31 mouse cellular contexts compared by ENCODE assay signal in genomic region chr13:28466151-28466550, GRCm38 (mm10).
DNase-seq lines count a peak whose midpoint lies in the region; ATAC-seq and TF ChIP-seq lines count a peak whose summit lies in the region.
"Had no signal": no experiment of that assay in that cellular context is flagged by ENCODE, and none has a peak within 500 bp of the region (broad histone marks: within the 10 kb centered on the region; RNA-seq: fewer than 3 reads in every experiment).

No protein-coding gene starts in this region.

- no peak overlapping the region for H3K9ac ChIP-seq in forebrain, postnatal 0 days
- no peak overlapping the region for H3K9ac ChIP-seq in forebrain, embryonic 12.5 days
- no peak overlapping the region for H3K9ac ChIP-seq in neural tube, embryonic 13.5 days
- H3K9ac ChIP-seq in hindbrain, embryonic 11.5 days (ENCODE audit: low read depth, low read length): no peak overlapping the region
- H3K9ac ChIP-seq: embryonic facial prominence, embryonic 12.5 days; hindbrain, embryonic 14.5 days; limb, embryonic 12.5 days had no signal

- no peaks in the 10 kb centered on the region for H3K36me3 ChIP-seq in forebrain, postnatal 0 days (ENCODE audit: insufficient read depth)
- H3K36me3 ChIP-seq in forebrain, embryonic 12.5 days (replicated peaks): no peaks in the 10 kb centered on the region
- H3K36me3 ChIP-seq in neural tube, embryonic 13.5 days: no peaks in the 10 kb centered on the region
- no peaks in the 10 kb centered on the region for H3K36me3 ChIP-seq in hindbrain, embryonic 11.5 days (ENCODE audit: control insufficient read depth, insufficient read depth, low read length)
- H3K36me3 ChIP-seq: embryonic facial prominence, embryonic 12.5 days; limb, embryonic 12.5 days had no signal

- H3K9me3 ChIP-seq in forebrain, postnatal 0 days (ENCODE audit: low read length): no peaks in the 10 kb centered on the region
- H3K9me3 ChIP-seq in forebrain, embryonic 12.5 days: no peaks in the 10 kb centered on the region
- H3K9me3 ChIP-seq in neural tube, embryonic 13.5 days: no peaks in the 10 kb centered on the region
- H3K9me3 ChIP-seq in hindbrain, embryonic 11.5 days (ENCODE audit: control insufficient read depth, low read length): no peaks in the 10 kb centered on the region
- H3K9me3 ChIP-seq: embryonic facial prominence, embryonic 12.5 days; limb, embryonic 12.5 days had no signal

- WGBS in forebrain, postnatal 0 days: 79% methylated on average over 2 of the region's 2 CpGs
- WGBS in forebrain, embryonic 12.5 days: 94% methylated on average over 2 of the region's 2 CpGs
- 78% methylated on average over 2 of the region's 2 CpGs for WGBS in neural tube, embryonic 13.5 days
- 89% methylated on average over 2 of the region's 2 CpGs for WGBS in hindbrain, embryonic 11.5 days

- H3K4me1 ChIP-seq in forebrain, postnatal 0 days (ENCODE audit: insufficient read depth): no peaks in the 10 kb centered on the region
- no peaks in the 10 kb centered on the region for H3K4me1 ChIP-seq in forebrain, embryonic 12.5 days
- H3K4me1 ChIP-seq in neural tube, embryonic 13.5 days (replicated peaks): no peaks in the 10 kb centered on the region
- no peaks in the 10 kb centered on the region for H3K4me1 ChIP-seq in hindbrain, embryonic 11.5 days (replicated peaks; ENCODE audit: control insufficient read depth, insufficient read depth, low read length)
- H3K4me1 ChIP-seq: embryonic facial prominence, embryonic 12.5 days; limb, embryonic 12.5 days had no signal

- H3K4me3 ChIP-seq in forebrain, postnatal 0 days (ENCODE audit: low read depth, low read length): no peak overlapping the region
- H3K4me3 ChIP-seq in forebrain, embryonic 12.5 days (replicated peaks): no peak overlapping the region
- H3K4me3 ChIP-seq in neural tube, embryonic 13.5 days: no peak overlapping the region
- H3K4me3 ChIP-seq in hindbrain, embryonic 11.5 days (ENCODE audit: low read depth, low read length): no peak overlapping the region
- H3K4me3 ChIP-seq: embryonic facial prominence, embryonic 12.5 days; limb, embryonic 12.5 days had no signal

- H3K4me2 ChIP-seq in forebrain, postnatal 0 days (ENCODE audit: low read depth): no peak overlapping the region
- H3K4me2 ChIP-seq in forebrain, embryonic 12.5 days: no peak overlapping the region
- no peak overlapping the region for H3K4me2 ChIP-seq in neural tube, embryonic 13.5 days
- H3K4me2 ChIP-seq in hindbrain, embryonic 11.5 days (replicated peaks; ENCODE audit: low read depth, low read length): no peak overlapping the region
- H3K4me2 ChIP-seq: embryonic facial prominence, embryonic 12.5 days; heart, embryonic 11.5 days; hindbrain, embryonic 14.5 days; limb, embryonic 12.5 days; liver, embryonic 11.5 days; midbrain, embryonic 11.5 days had no signal

- peak; percentile 34 to 44 for DNase-seq in cerebellum, postnatal 10 days
- DNase-seq in cerebellum, adult 8-10 months: no peak
- DNase-seq in forebrain, postnatal 0 days: no peak
- DNase-seq in neural tube, embryonic 10.5 days (ENCODE audit: extremely low spot score, low spot score): no peak
- DNase-seq in fibroblast of lung, adult 2 months (ENCODE audit: low read depth): peak; percentile 63
- no peak for DNase-seq in hindbrain, embryonic 11.5 days (ENCODE audit: low spot score)
- DNase-seq: cerebellum, adult 18-20 months; embryo, embryonic 11 days; gastrocnemius, postnatal 14 days; heart, adult 18-20 months; heart, postnatal 4 days; kidney, adult 11 months; kidney, postnatal 14 days; layer of hippocampus, adult 9-11 months; lung, postnatal 36 days; right cerebral cortex, adult 18-20 months; spleen, adult 18-20 months; thymus, adult 18-20 months; thymus, postnatal 25 days had no signal

- no peaks in the 10 kb centered on the region for H3K27me3 ChIP-seq in forebrain, postnatal 0 days (ENCODE audit: insufficient read depth, low read length)
- no peaks in the 10 kb centered on the region for H3K27me3 ChIP-seq in forebrain, embryonic 12.5 days
- H3K27me3 ChIP-seq in neural tube, embryonic 13.5 days: no peaks in the 10 kb centered on the region
- H3K27me3 ChIP-seq in hindbrain, embryonic 11.5 days (ENCODE audit: control insufficient read depth, insufficient read depth, low read length): no peaks in the 10 kb centered on the region
- H3K27me3 ChIP-seq: embryonic facial prominence, embryonic 12.5 days; limb, embryonic 12.5 days had no signal

- ATAC-seq in forebrain, postnatal 0 days: no peak
- ATAC-seq in forebrain, embryonic 12.5 days (ENCODE audit: low FRiP score): no peak
- no peak for ATAC-seq in neural tube, embryonic 13.5 days (ENCODE audit: low read depth)
- no peak for ATAC-seq in hindbrain, embryonic 11.5 days (ENCODE audit: low FRiP score)
- ATAC-seq: activated CD4-positive, CD25-positive, alpha-beta regulatory T cell, adult 4 months; CD4-positive, CD25-positive, alpha-beta regulatory T cell, adult 4 months; inflammation-experienced regulatory T-cells, adult 6 months had no signal

- H3K27ac ChIP-seq in forebrain, postnatal 0 days (ENCODE audit: low read depth, low read length): peak overlapping the region; percentile 47; the same call in 1 of the 2 replicates
- H3K27ac ChIP-seq in forebrain, embryonic 12.5 days: no peak overlapping the region; the same call in 1 of the 2 replicates
- peak overlapping the region; percentile 59 for H3K27ac ChIP-seq in neural tube, embryonic 13.5 days (replicated peaks)
- no peak overlapping the region for H3K27ac ChIP-seq in hindbrain, embryonic 11.5 days (ENCODE audit: low read depth, low read length)
- H3K27ac ChIP-seq: embryonic facial prominence, embryonic 12.5 days; limb, embryonic 12.5 days; stomach, postnatal 0 days had no signal

- TF ChIP-seq CTCF in forebrain, postnatal 0 days (IDR thresholded peaks at IDR 0.05; ENCODE audit: low read depth): no peak

Comparison
In these comparisons a context has a peak if more than half of its experiments do, and no peak if none do; other contexts are left out.
1. DNase-seq: peak in cerebellum, postnatal 10 days (2 of 2) and fibroblast of lung, adult 2 months (single experiment); none in cerebellum, adult 8-10 months (single experiment), forebrain, postnatal 0 days (single experiment), neural tube, embryonic 10.5 days (single experiment) and hindbrain, embryonic 11.5 days (single experiment).
2. H3K27ac ChIP-seq: peak in forebrain, postnatal 0 days (single experiment) and neural tube, embryonic 13.5 days (single experiment); none in forebrain, embryonic 12.5 days (single experiment) and hindbrain, embryonic 11.5 days (single experiment).